Mouse (Mus musculus) central nervous system, embryonic 14 days (tissue): ENCODE measurements around the gene Etnk2. TPM values are rescaled to one million over a fixed set of nuclear protein-coding genes. Genes with fewer than 3 reads are reported as not detected.

Experiments used
- polyA plus RNA-seq: library from polyadenylated mRNA; depleted of rRNA; stranded (reverse); fragments of >200 nt; gene quantifications from 2 replicates; pipeline ENCODE4 v1.2.3, GENCODE M21; 2012; rRNA removed

Etnk2 gene
- 7.3 and 8.9 TPM in 2 replicates for polyA plus RNA-seq

DNA sequence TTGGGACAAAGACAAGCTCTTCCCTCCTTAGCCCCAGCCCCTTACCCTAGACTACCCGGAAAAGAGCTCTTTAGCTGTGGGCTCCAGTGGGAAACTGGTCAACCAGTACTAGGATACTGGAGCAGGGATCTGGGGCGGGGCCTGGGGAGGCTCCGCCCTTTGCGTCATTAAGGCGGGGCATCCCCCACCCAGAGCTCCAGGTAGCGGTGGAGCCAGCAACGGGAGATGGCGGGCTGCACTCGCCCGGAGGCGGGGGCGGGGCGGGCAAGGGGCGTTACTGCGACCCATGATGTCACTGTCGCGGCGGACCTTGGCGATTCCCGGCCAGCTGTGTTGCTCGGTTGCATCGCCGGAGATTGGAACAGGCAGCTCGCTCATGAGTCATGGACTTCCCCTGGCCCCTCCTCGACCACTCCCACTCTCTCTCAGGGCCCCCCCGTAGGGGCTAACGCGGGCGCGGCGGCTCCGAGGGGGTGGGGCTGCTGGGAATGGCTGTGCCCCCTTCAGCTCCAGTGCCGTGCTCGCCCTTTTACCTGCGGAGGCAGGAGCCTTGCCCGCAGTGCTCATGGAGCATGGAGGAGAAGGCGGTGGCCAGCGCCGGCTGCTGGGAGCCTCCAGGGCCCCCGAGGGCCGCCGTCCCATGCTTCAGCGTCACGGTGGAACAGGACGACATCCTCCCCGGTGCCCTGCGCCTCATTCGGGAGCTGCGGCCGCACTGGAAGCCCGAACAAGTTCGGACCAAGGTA lies at the start of gene Etnk2:
Gene Etnk2, plus strand, starts transcription at position 297 of the 746 bp plus-strand sequence.

DNA sequence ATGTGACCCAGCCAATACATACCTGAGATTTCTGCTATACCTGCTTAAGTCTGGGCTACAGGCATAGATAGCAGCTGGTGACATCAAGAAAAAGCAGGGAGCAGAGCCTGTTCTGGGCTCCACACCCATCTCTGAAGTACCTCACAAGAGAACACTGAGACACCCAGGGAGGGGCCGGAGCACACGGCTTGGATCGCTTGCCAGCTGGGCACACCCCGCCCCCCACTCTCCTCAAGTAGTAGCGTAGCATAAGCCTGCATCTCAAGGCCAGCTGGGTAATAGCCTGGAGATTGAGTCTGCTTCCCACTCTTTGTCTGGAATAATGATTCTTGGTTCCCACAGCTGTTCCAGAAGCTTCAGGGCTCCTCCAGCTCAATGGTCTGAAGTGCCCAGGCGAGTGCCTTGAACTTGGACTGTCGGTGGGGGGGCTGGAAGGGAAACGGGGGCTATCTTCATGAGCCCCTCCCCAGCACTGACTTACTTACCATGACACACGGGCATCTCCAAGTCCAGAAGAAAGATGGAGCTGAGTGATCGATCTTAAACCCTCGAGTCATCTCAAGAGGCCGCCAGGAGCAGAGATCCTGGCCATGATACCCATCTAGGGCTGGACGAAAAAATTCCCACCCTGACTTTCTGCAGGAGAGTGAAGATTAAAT lies 42.0 kb upstream of the Etnk2 start, which contains the start of gene Kiss1:
Gene Kiss1, plus strand, starts transcription at position 609 of the 659 bp plus-strand sequence.

DNA sequence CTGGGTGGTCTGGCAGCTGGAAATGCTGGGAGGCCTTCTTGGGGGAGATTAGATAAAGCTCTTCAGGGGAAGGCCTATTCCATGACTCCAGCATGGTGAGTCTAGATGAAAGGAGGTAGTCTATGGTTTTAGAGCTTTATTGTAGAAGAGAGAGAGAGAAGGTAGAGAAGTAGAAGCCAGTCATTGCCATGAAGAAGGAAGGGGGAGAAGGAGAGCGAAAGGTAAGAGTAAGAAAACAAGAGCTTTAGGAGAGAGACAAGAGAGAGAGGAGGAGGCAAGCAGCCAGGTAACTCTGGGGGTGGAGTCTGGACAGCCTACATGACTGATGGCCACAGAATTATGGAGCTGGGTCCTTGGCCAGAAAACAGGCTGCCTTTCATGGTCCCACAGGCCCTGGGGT lies 13.2 kb upstream of the Etnk2 start, which contains the start of gene Ren1:
Gene Ren1, plus strand, starts transcription at position 301 of the 400 bp plus-strand sequence.

DNA sequence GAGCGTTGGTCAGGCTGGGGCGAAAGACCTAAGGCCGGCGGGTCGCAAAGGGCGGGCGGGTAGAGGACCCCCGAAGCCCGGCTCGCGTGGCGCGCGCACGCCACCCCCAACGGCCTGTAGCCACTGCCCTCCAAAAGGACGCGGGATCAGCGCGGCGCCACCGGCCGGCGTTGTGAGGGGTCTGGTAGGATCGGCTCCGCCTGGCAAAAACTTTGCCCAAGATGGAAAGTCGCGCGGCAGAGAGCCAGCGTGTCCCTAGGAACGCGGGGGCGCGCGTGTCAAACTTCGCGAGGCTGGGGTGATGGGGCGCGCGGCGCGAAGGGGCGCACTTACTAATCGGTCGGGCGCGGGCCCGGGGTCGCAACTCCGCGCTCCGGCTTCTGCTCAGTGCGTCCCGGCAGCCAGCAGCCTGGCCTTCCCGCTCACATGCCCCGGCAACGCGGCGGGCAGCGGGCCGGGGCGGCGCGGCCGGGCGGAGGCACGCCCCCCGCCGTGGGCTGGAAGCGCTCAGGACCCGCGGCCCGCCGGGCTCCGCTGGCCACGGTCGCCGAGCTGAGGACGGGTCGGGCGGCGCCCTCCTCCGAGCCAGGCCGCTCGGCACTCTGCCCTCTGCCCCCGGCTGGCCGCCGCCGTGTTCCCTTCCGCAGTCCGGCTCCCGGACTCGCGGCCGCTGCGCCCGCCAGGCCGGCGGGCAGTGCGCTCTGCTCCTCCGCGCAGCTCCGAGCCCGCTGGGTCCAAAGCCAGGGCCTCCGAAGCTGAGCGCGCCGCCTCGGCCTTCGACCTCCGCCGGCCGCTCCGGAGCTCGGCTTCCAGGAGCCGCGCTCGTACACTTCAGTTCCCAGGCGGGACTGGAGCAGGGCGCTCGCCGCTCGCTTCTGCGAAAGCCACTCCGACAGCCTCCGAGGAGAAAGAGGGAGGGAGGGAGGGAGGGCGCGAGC lies 60.4 kb downstream of the Etnk2 start, which contains the start of gene Sox13:
Gene Sox13, minus strand, starts transcription at position 835 of the 938 bp plus-strand sequence.

Other genes with a start within 250 kb of the Etnk2 start
- 26.0 and 27.3 TPM in 2 replicates for gene Ppp1r15b, start 232.4 kb upstream of the Etnk2 start, polyA plus RNA-seq
- gene Plekha6, start 199.4 kb upstream of the Etnk2 start, polyA plus RNA-seq: 53.0 and 58.4 TPM in 2 replicates
- 0.06 and 0.09 TPM in 2 replicates for gene Golt1a, start 53.8 kb upstream of the Etnk2 start, polyA plus RNA-seq
- not detected in 2 replicates for gene Kiss1, start 41.7 kb upstream of the Etnk2 start, polyA plus RNA-seq
- gene Ren1, start 13.1 kb upstream of the Etnk2 start, polyA plus RNA-seq: 1.0 and 3.7 TPM in 2 replicates
- gene Sox13, start 60.8 kb downstream of the Etnk2 start, polyA plus RNA-seq: 35.8 and 36.6 TPM in 2 replicates
- gene Snrpe, start 246.7 kb downstream of the Etnk2 start, polyA plus RNA-seq: 382 and 429 TPM in 2 replicates